Mouse (Mus musculus) neural tube, embryonic 15.5 days (tissue): ENCODE measurements around the gene Cdt1. TPM values are rescaled to one million over a fixed set of nuclear protein-coding genes. Genes with fewer than 3 reads are reported as not detected.
"Not testable (repeated sequence)": the region's sequence is repeated elsewhere in the genome, so short reads cannot be mapped to it uniquely, and the experiment has no call there.

Source experiments
- ATAC-seq: fragments of 200-750 bp; cut with Nextera tagmentation; 2 replicates; pipeline ENCODE4 v1.8.0; 2017; ENCODE audit warnings: mild to moderate bottlenecking, moderate TSS enrichment, moderate library complexity; ENCODE audit not compliant: low FRiP score
- H3K27ac ChIP-seq: fragments of 300-500 bp; sonication (generic); replicated peaks from 2 replicates; pipeline ENCODE4 v1.5.1; 2015; ENCODE audit warnings: mild to moderate bottlenecking, inconsistent platforms
- H3K27me3 ChIP-seq: fragments of 300-500 bp; sonication (generic); replicated peaks from 2 replicates; pipeline ENCODE4 v1.6.1; 2015; ENCODE audit warnings: inconsistent platforms
- H3K36me3 ChIP-seq: fragments of 300-500 bp; sonication (generic); 2 replicates; pipeline ENCODE4 v1.6.1; 2015; ENCODE audit warnings: inconsistent platforms
- H3K4me1 ChIP-seq: fragments of 300-500 bp; sonication (generic); 2 replicates; pipeline ENCODE4 v1.6.1; 2015; ENCODE audit warnings: inconsistent platforms
- H3K4me2 ChIP-seq: fragments of 300-500 bp; sonication (generic); 2 replicates; pipeline ENCODE4 v1.6.1; 2015; ENCODE audit warnings: inconsistent platforms, mild to moderate bottlenecking, moderate library complexity
- H3K4me3 ChIP-seq: fragments of 300-500 bp; sonication (generic); replicated peaks from 2 replicates; pipeline ENCODE4 v1.5.1; 2015; ENCODE audit warnings: mild to moderate bottlenecking, inconsistent platforms
- H3K9ac ChIP-seq: fragments of 300-500 bp; sonication (generic); replicated peaks from 2 replicates; pipeline ENCODE4 v1.6.1; 2015; ENCODE audit warnings: mild to moderate bottlenecking, inconsistent platforms
- H3K9me3 ChIP-seq: fragments of 300-500 bp; sonication (generic); replicated peaks from 2 replicates; pipeline ENCODE4 v1.6.1; 2016; ENCODE audit warnings: inconsistent platforms
- WGBS: fragments of 180-500 bp; shearing (Covaris S2); methylation state at CpG from one replicate; pipeline ENCODE4 v1.1.7; 2015; ENCODE audit warnings: mixed read lengths; 5-methylcytosine and 5-hydroxymethylcytosine counted together
- polyA plus RNA-seq: library from polyadenylated mRNA; unstranded; fragments of >200 nt; fragmentation: Nextera tagmentation; extraction: Ambion mirVana; gene quantifications from 2 replicates; pipeline ENCODE4 v1.2.1, GENCODE M21; 2015

Gene Cdt1
- polyA plus RNA-seq, 1 experiment from 2014 or later, result 6.8 TPM

DNA sequence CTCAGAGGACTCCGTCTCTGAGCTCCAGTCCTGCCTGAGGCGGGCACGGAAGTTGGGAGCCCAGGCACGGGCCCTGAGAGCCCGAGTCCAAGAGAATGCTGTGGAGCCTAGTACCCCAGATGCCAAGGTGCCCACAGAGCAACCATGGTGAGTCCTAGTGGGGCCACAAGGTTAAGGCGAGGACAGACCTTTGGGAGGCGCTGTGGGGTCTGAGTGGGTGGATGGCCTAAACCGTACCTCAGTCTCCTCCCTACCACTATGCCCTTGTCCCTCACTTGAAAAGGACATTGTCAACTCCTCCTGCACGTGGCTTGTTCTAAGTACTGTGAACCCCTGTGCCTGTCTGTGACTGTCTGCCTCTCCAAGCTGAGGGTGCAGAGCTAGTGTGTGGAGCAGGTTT lies 1.5 kb downstream of the Cdt1 start:
- Histone ChIP-seq H3K4me1 (peaks cover 26% of the 10 kb centered on the region), H3K4me3 (peak overlapping the region; percentile 82), H3K9ac (no peak overlapping the region), H3K27ac (no peak overlapping the region), H3K9me3 (no peaks in the 10 kb centered on the region), H3K27me3 (no peaks in the 10 kb centered on the region), H3K4me2 (peak overlapping the region; percentile 98), H3K36me3 (peaks cover 16% of the 10 kb centered on the region)
- ATAC-seq, result no peak
- WGBS, result 64% methylated on average over 9 of the region's 9 CpGs

DNA sequence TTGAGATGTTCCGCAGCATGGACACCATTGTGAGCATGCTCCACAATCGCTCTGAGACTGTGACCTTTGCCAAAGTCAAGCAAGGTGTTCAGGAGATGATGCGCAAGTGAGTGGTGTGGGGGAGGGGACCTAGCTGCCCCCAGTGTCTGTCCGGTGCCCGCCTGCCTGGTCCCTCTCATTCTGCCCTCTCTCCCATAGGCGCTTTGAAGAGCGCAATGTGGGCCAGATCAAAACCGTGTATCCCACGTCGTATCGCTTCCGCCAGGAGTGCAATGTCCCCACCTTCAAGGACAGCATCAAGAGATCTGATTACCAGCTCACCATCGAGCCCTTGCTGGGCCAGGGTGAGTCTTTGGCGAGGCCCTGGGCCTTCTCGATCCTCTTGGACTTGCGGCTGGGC lies 2.2 kb downstream of the Cdt1 start:
- peaks cover 33% of the 10 kb centered on the region for H3K4me1 ChIP-seq
- H3K27ac ChIP-seq, result no peak overlapping the region
- H3K4me3 ChIP-seq, result no peak overlapping the region
- no peak for ATAC-seq
- H3K9me3 ChIP-seq, result no peaks in the 10 kb centered on the region
- no peak overlapping the region for H3K4me2 ChIP-seq
- H3K27me3 ChIP-seq, result no peaks in the 10 kb centered on the region
- H3K9ac ChIP-seq, result no peak overlapping the region
- H3K36me3 ChIP-seq, result peaks cover 16% of the 10 kb centered on the region
- WGBS, result 97% methylated on average over 16 of the region's 16 CpGs

DNA sequence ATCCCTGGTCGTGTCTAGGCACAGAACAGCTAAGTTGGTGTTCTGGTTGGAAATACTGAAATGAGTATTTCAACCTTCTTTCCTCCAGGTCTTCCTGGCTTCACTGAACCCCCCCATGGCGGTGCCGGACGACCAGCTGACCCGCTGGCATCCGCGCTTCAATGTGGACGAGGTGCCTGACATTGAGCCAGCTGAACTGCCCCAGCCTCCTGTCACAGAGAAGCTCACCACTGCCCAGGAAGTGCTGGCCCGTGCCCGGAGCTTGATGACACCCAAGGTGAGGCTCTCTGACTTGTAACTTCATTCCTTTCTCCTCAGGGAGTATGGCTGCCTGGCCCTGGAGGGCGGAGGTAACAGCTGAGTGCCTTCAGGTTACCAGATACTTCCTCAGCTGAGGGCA lies 3.3 kb downstream of the Cdt1 start:
- peaks cover 16% of the 10 kb centered on the region for H3K36me3 ChIP-seq
- 95% methylated on average over 11 of the region's 11 CpGs for whole genome bisulfite sequencing
- H3K4me1 ChIP-seq, result peaks cover 44% of the 10 kb centered on the region
- no peak for ATAC-seq
- no peaks in the 10 kb centered on the region for H3K27me3 ChIP-seq
- H3K4me2 ChIP-seq, result no peak overlapping the region
- H3K4me3 ChIP-seq, result no peak overlapping the region
- no peak overlapping the region for H3K27ac ChIP-seq
- H3K9me3 ChIP-seq, result no peaks in the 10 kb centered on the region
- 0 out of 2 replicates have a peak overlapping the region, but pooled peaks have one; percentile 7 for H3K9ac ChIP-seq

DNA sequence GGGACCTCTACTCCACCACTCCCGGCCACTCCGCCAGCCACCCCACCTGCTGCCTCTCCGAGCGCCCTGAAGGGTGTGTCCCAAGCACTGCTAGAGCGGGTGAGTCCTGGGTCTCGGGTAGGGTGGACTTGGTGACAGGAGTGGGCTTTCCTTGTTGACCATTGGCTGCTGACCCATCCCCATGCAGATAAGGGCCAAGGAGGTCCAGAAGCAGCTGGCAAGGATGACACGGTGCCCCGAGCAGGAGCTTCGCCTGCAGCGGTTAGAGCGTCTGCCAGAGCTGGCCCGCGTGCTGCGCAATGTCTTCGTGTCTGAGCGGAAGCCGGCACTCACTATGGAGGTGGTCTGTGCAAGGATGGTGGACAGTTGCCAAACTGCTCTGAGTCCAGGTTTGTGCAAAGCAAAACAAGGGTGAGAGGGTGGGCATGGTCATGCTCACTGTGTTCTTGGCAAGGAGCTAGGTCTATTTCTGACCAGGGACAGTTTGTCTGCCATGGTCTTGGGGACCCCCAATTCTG lies 4.0 kb downstream of the Cdt1 start:
- H3K9me3 ChIP-seq, result no peaks in the 10 kb centered on the region
- H3K4me1 ChIP-seq, result peaks cover 40% of the 10 kb centered on the region
- no peak overlapping the region for H3K4me3 ChIP-seq
- no peak overlapping the region for H3K9ac ChIP-seq
- peaks cover 16% of the 10 kb centered on the region for H3K36me3 ChIP-seq
- H3K27me3 ChIP-seq, result no peaks in the 10 kb centered on the region
- 96% methylated on average over 17 of the region's 17 CpGs for WGBS
- ATAC-seq, result no peak
- no peak overlapping the region for H3K27ac ChIP-seq
- no peak overlapping the region for H3K4me2 ChIP-seq

DNA sequence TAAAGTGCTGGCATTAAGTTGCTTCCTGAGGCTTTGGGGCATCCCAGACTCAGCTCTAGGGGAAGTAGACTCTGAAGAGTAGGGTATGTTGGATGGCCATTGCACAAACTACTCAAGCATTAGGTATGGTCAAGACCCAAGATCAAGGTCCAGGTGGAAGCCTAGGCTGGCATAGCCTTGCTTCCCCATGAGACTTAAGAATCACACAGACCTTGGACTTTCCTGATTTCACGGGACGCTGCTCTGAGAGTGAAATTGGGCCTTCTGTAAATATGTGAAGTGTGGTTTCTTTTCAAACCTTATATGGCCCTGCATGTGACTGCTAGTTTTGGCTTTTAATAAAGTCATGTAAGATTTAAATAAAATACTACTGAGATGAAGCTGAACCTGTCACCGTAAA lies 4.9 kb downstream of the Cdt1 start:
- Histone ChIP-seq H3K27me3 (no peaks in the 10 kb centered on the region), H3K4me1 (peaks cover 40% of the 10 kb centered on the region), H3K4me3 (no peak overlapping the region), H3K9ac (no peak overlapping the region), H3K4me2 (no peak overlapping the region), H3K27ac (no peak overlapping the region), H3K9me3 (no peaks in the 10 kb centered on the region), H3K36me3 (peaks cover 16% of the 10 kb centered on the region)
- WGBS, result 87% methylated on average over 3 of the region's 3 CpGs
- no peak for ATAC-seq

DNA sequence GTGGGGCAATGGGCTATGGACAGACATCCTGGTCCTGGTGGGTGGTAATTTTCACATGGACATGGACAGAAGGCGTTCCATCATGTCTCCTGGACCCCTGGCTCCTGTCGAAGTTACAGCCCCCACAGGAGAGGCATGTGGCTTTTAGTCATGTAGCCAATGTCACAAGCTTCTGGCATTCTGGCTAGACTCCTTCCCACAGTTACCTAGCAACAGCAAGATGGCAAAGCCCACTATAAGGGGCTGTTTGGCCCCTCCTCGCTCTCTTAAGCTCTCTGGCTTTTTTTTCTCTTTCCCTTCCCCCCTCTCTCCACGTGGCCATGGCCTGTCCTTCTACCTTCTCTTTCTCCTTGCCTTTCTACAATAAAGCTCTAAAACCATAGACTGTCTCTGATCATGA lies 5.4 kb downstream of the Cdt1 start:
- Histone ChIP-seq H3K36me3 (peaks cover 16% of the 10 kb centered on the region), H3K4me1 (peaks cover 39% of the 10 kb centered on the region)
- not testable (repeated sequence) for H3K27me3 ChIP-seq, H3K4me3 ChIP-seq, H3K9ac ChIP-seq, ATAC-seq, H3K27ac ChIP-seq, H3K9me3 ChIP-seq, H3K4me2 ChIP-seq
- 23% methylated on average over 4 of the region's 4 CpGs for WGBS

DNA sequence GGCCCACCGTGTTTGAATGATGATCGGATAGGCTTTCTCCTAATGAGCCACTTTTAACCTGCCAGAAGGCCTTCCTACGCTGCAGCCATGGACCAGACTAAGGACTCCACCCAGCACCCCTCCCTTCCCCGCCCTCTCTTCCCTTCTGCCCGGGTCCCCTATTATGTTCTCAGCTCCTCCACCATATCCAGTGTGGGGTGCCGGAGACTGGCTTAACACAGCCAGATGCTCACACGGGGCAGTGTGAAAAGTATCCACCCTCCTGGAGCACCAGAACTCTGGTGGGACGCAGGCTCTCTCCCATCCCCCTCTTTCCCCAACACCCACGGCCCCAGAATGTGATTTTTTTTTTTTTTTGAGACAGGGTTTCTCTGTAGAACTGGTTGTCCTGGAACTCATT lies 5.8 kb downstream of the Cdt1 start:
- H3K36me3 ChIP-seq, result peaks cover 16% of the 10 kb centered on the region
- ATAC-seq, result no peak
- no peak overlapping the region for H3K9ac ChIP-seq
- H3K4me2 ChIP-seq, result no peak overlapping the region
- no peak overlapping the region for H3K4me3 ChIP-seq
- H3K4me1 ChIP-seq, result peaks cover 35% of the 10 kb centered on the region
- no peaks in the 10 kb centered on the region for H3K9me3 ChIP-seq
- no peaks in the 10 kb centered on the region for H3K27me3 ChIP-seq
- WGBS, result 56% methylated on average over 9 of the region's 9 CpGs
- H3K27ac ChIP-seq, result no peak overlapping the region

DNA sequence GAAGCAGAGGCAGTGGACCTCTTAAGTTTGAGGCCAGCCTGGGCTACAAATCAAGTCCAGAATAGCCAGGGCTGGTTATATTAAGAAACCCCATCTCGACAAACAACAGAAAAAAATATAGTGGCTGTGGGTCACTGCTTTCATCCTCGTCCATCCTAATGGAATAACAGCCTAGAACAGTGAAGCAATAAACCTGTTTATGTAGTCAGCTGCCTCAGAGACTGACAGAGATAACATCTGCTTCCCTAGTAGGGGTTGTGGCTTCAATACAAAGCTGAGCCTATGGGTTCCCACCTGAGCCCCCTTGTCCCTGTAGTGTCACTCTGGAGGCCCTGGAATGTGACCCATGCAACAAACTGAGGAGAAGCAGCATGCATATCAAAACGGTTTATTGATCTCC lies 6.4 kb downstream of the Cdt1 start:
- H3K4me1 ChIP-seq, result peaks cover 34% of the 10 kb centered on the region
- no peaks in the 10 kb centered on the region for H3K9me3 ChIP-seq
- H3K27ac ChIP-seq, result no peak overlapping the region
- peak overlapping the region; percentile 72; the same call in 1 of the 2 replicates for H3K4me2 ChIP-seq
- H3K27me3 ChIP-seq, result no peaks in the 10 kb centered on the region
- H3K4me3 ChIP-seq, result no peak overlapping the region
- peaks cover 16% of the 10 kb centered on the region for H3K36me3 ChIP-seq
- WGBS, result 37% methylated on average over 3 of the region's 3 CpGs
- H3K9ac ChIP-seq, result no peak overlapping the region
- ATAC-seq, result no peak

DNA sequence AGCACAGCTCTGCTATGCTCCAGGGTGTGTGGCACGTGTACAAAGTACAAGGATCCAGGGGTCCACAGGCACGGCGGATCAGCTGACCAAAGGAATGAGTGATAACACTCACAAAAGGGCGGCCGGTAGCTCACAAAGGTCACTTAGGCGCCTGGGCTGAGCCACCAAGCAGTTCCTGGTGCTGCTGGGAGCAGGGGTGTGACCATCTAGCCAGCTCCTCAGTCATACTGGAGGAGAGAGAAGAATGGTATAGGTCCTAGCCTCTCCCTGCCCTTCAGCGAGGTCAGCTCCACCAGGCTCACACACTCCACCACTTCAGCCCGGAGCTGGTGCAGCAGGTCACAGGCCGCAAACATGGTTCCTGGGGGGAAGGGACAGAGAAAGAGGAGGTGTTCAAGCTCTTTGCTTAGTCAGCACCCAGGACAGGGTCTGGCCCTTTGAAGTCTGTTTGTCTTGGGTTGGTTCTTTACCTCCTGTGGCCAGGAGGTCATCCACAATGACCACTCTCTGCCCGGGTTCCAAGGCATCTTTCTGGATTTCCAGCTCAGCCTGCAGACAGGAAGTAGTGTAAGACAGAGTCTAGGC lies 6.9 kb downstream of the Cdt1 start:
- H3K4me1 ChIP-seq, result peaks cover 32% of the 10 kb centered on the region
- peak overlapping the region; percentile 72 for H3K4me2 ChIP-seq
- H3K4me3 ChIP-seq, result no peak overlapping the region
- no peak for ATAC-seq
- H3K9ac ChIP-seq, result no peak overlapping the region
- H3K36me3 ChIP-seq, result peaks cover 16% of the 10 kb centered on the region
- no peaks in the 10 kb centered on the region for H3K27me3 ChIP-seq
- no peaks in the 10 kb centered on the region for H3K9me3 ChIP-seq
- no peak overlapping the region for H3K27ac ChIP-seq
- 47% methylated on average over 10 of the region's 10 CpGs for WGBS

DNA sequence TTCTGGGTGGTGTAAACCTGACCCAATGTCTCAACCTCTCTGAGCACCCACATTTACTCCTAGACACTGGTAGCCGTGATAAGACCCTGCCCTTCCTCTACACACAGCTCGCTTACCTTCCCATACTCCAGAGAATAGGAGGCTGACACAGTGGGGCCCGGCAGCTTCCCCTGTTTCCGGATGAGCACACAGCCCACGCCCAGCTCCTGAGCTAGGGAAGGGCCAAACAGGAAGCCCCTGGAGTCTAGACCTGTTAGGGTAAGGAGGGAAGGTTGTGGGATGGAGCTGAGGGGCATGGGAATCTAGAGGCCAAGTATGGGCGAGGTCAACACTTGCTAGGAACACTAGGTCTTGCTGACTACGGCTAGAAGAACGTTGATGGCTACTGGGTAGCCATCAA lies 7.5 kb downstream of the Cdt1 start:
- ATAC-seq, result no peak

DNA sequence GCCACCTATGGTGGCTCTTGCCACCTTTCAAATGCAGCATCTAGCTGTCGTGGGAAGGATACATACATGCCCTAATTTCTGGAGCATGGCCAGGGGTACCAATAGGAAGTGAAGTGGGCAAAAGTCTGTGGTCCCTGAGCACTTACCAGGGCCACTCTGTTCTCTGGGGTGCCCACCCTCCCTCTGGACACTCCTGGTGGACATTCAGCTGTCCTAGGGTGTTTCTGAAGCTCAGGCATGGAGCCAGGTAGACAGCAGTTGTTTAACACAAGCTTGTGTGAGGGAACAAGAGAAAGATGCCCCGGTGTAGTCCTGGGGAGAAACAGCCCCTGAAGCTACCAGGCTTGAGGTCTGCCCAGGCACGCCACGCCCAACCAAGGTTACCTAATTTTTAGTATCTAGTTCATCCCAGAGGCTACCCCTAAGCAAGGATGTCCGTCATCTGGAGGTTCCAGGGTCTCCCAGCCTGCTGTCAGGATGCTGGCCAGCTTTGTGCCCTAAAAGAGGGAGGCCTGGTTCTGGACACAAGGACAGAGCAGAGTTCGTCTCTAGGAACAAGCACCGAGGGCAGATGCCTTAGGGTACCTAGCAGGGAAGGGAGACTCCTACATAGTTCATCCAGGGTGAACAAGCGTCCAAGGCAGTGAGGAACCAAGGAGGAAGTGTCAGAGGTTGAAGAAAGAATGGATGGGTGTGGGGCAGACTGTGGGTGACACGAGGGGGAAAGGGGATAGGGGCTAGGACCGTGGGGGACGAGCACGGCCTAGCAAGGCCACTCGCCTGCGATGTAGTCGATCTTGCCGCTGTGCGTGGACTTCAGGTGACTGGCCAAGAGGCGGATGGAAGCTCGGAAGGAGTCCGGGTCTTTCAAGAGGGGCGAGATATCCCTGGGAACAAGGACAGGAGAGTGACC lies 8.2 kb downstream of the Cdt1 start:
- peak overlapping the region; percentile 60 for H3K4me3 ChIP-seq
- ATAC-seq, result peak; percentile 26; the same call in 1 of the 2 replicates
- peak overlapping the region; percentile 81 for H3K9ac ChIP-seq
- H3K4me2 ChIP-seq, result peak overlapping the region; percentile 72
- peaks cover 16% of the 10 kb centered on the region for H3K36me3 ChIP-seq
- H3K9me3 ChIP-seq, result no peaks in the 10 kb centered on the region
- peaks cover 32% of the 10 kb centered on the region for H3K4me1 ChIP-seq
- peak overlapping the region; percentile 81 for H3K27ac ChIP-seq
- no peaks in the 10 kb centered on the region for H3K27me3 ChIP-seq
- 21% methylated on average over 21 of the region's 21 CpGs for WGBS

More for the DNA sequence above, 7.5 kb downstream of the Cdt1 start:
- Histone ChIP-seq H3K4me1 (peaks cover 32% of the 10 kb centered on the region), H3K9me3 (no peaks in the 10 kb centered on the region), H3K4me3 (peak overlapping the region; percentile 60), H3K9ac (peak overlapping the region; percentile 81; the same call in 1 of the 2 replicates), H3K27me3 (no peaks in the 10 kb centered on the region), H3K4me2 (peak overlapping the region; percentile 72), H3K36me3 (peaks cover 16% of the 10 kb centered on the region), H3K27ac (no peak overlapping the region)
- 79% methylated on average over 8 of the region's 8 CpGs for WGBS

DNA sequence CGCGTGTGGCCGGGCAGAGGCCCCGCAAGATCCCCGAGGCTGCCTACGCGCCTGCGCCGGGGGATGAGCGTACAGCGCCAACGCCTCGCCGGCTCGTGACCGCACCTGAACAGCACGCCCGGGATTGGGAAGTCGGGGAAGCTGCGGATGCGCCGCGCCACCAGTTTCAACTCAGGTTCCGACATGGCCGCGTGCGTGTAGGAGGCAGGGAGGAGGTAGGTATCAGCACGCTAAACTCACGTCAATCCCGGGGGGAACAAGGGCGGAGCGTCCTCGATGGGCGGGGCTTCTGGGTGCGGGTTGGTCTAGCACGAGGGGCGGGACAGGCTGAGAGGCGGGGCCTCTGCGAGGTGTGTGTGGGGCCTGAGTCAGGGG lies 8.8 kb downstream of the Cdt1 start, which contains the start of gene Aprt:
Gene Aprt (minus strand): TSS at position 262 of the 375 bp plus-strand sequence.
- peak within 1 kb of the TSS; percentile 81 for H3K27ac ChIP-seq
- H3K9me3 ChIP-seq, result no peaks in the 10 kb centered on the region
- peak; percentile 93 for ATAC-seq
- no peaks in the 10 kb centered on the region for H3K27me3 ChIP-seq
- peaks cover 32% of the 10 kb centered on the region for H3K4me1 ChIP-seq
- WGBS, result under 1% methylated on average over 39 of the region's 39 CpGs
- H3K4me3 ChIP-seq, result peak within 1 kb of the TSS; percentile 60
- peak within 1 kb of the TSS; percentile 81 for H3K9ac ChIP-seq
- H3K4me2 ChIP-seq, result peak within 1 kb of the TSS; percentile 72
- peaks cover 10% of the 10 kb centered on the region; the same call in 1 of the 2 replicates for H3K36me3 ChIP-seq
